Mouse (Mus musculus) left cerebral cortex, adult 11 months (tissue): ENCODE measurements around the gene Ppp4c.
"Not testable (repeated sequence)": the region's sequence is repeated elsewhere in the genome, so short reads cannot be mapped to it uniquely, and the experiment has no call there.

ENCODE experiments used
- DNase-seq: peaks from one replicate; pipeline ENCODE4 v3.0.0; 2022; ENCODE audit warnings: low spot score

Gene Ppp4c

GRCm38 (mm10) chr7:126781661-126782370 lies 10.5 kb downstream of the Ppp4c start:
- no peak for DNase-seq

GRCm38 (mm10) chr7:126780971-126781635 lies 11.2 kb downstream of the Ppp4c start, which contains the start of gene Tbx6:
Gene Tbx6, plus strand, starts transcription at chr7:126781483.
- no peak for DNase-seq

GRCm38 (mm10) chr7:126779983-126780970 lies 12.0 kb downstream of the Ppp4c start:
- no peak for DNase-seq

- not testable (repeated sequence) for DNase-seq
Observed at GRCm38 (mm10) chr7:126779101-126779500, 13.2 kb downstream of the Ppp4c start.

- DNase-seq: no peak
Observed at GRCm38 (mm10) chr7:126778147-126778546, 14.1 kb downstream of the Ppp4c start.

- DNase-seq: no peak
Observed at GRCm38 (mm10) chr7:126777476-126777875, 14.8 kb downstream of the Ppp4c start.

GRCm38 (mm10) chr7:126776598-126777057 lies 15.7 kb downstream of the Ppp4c start, which contains the start of gene Ypel3:
Gene Ypel3, plus strand, starts transcription at chr7:126776955.
- peak; percentile 94 for DNase-seq

- DNase-seq: no peak
Observed at GRCm38 (mm10) chr7:126775978-126776234, 16.4 kb downstream of the Ppp4c start.

- DNase-seq: no peak
Observed at GRCm38 (mm10) chr7:126775185-126775977, 16.9 kb downstream of the Ppp4c start.

- no peak for DNase-seq
Observed at GRCm38 (mm10) chr7:126774463-126774862, 17.8 kb downstream of the Ppp4c start.

GRCm38 (mm10) chr7:126773351-126773750 lies 18.9 kb downstream of the Ppp4c start:
- DNase-seq: no peak

GRCm38 (mm10) chr7:126770784-126771183 lies 21.5 kb downstream of the Ppp4c start:
- DNase-seq: no peak

- no peak for DNase-seq
Observed at GRCm38 (mm10) chr7:126767001-126767400, 25.3 kb downstream of the Ppp4c start.

- no peak for DNase-seq
Observed at GRCm38 (mm10) chr7:126766201-126766600, 26.1 kb downstream of the Ppp4c start, which contains the start of gene Gdpd3. Gene Gdpd3, plus strand, starts transcription at chr7:126766334.

GRCm38 (mm10) chr7:126765540-126765939 lies 26.8 kb downstream of the Ppp4c start:
- no peak for DNase-seq

GRCm38 (mm10) chr7:126762471-126763008 lies 29.8 kb downstream of the Ppp4c start:
- DNase-seq: no peak

GRCm38 (mm10) chr7:126761529-126762067 lies 30.7 kb downstream of the Ppp4c start:
- no peak for DNase-seq

GRCm38 (mm10) chr7:126760956-126761355 lies 31.3 kb downstream of the Ppp4c start:
- no peak for DNase-seq

- DNase-seq: no peak
Observed at GRCm38 (mm10) chr7:126760391-126760802, 31.9 kb downstream of the Ppp4c start.

- DNase-seq: no peak
Observed at GRCm38 (mm10) chr7:126759672-126760390, 32.5 kb downstream of the Ppp4c start.
